Mouse (Mus musculus) kidney, adult 2 months (tissue): Measurements from ENCODE around the gene Zdhhc16.

Experiments used
- CTCF ChIP-seq: fragments of 200-500 bp; conservative IDR thresholded peaks from 2 replicates; pipeline ENCODE4 v1.5.1; 2011; ENCODE audit warnings: low read depth, mild to moderate bottlenecking, control low read depth, low read length, moderate library complexity, mixed read lengths; ENCODE audit not compliant: insufficient read depth, insufficient read length
- POLR2A ChIP-seq: fragments of 200-500 bp; IDR thresholded peaks from one replicate; pipeline ENCODE4 v1.6.1; 2011; ENCODE audit warnings: low read depth, low read length, control low read depth

GRCm38 (mm10) chr19:41900495-41901090 is 32.7 kb upstream of the Zdhhc16 start:
- no peak for TF ChIP-seq CTCF
- no peak for TF ChIP-seq POLR2A
